Mouse (Mus musculus) forebrain, embryonic 11.5 days (tissue): Measurements from ENCODE around the gene Ttc5. TPM values are rescaled to one million over a fixed set of nuclear protein-coding genes. Genes with fewer than 3 reads are reported as not detected.

Source experiments
- ATAC-seq: fragments of 200-750 bp; cut with Nextera tagmentation; replicated peaks from 2 replicates; pipeline ENCODE4 v1.8.0; 2017; ENCODE audit warnings: moderate TSS enrichment; ENCODE audit not compliant: low FRiP score
- DNase-seq: peaks from one replicate; pipeline ENCODE4 v3.0.0-alpha.2; 2017; ENCODE audit warnings: low spot score
- H3K27ac ChIP-seq: fragments of 300-500 bp; sonication (generic); 2 replicates; pipeline ENCODE4 v1.5.1; 2014; ENCODE audit warnings: low read depth, low read length
- H3K27me3 ChIP-seq: fragments of 300-500 bp; sonication (generic); 2 replicates; pipeline ENCODE4 v1.6.1; 2014; ENCODE audit warnings: mild to moderate bottlenecking, low read length, mixed read lengths; ENCODE audit not compliant: control insufficient read depth, insufficient read depth
- H3K36me3 ChIP-seq: fragments of 300-500 bp; sonication (generic); 2 replicates; pipeline ENCODE4 v1.6.1; 2014; ENCODE audit warnings: mild to moderate bottlenecking, low read length, moderate library complexity, mixed read lengths; ENCODE audit not compliant: control insufficient read depth, insufficient read depth
- H3K4me1 ChIP-seq: fragments of 300-500 bp; sonication (generic); replicated peaks from 2 replicates; pipeline ENCODE4 v1.6.1; 2014; ENCODE audit warnings: low read length, mixed read lengths; ENCODE audit not compliant: control insufficient read depth, insufficient read depth
- H3K4me2 ChIP-seq: fragments of 300-500 bp; sonication (generic); 2 replicates; pipeline ENCODE4 v1.6.1; 2014; ENCODE audit warnings: low read depth, mild to moderate bottlenecking, low read length, moderate library complexity, mixed read lengths; ENCODE audit not compliant: severe bottlenecking
- H3K4me3 ChIP-seq: fragments of 300-500 bp; sonication (generic); 2 replicates; pipeline ENCODE4 v1.5.1; 2014; ENCODE audit warnings: low read depth, low read length
- H3K9ac ChIP-seq: fragments of 300-500 bp; sonication (generic); 2 replicates; pipeline ENCODE4 v1.6.1; 2014; ENCODE audit warnings: low read length
- H3K9me3 ChIP-seq: fragments of 300-500 bp; sonication (generic); 2 replicates; pipeline ENCODE4 v1.6.1; 2016; ENCODE audit warnings: low read length, mixed read lengths; ENCODE audit not compliant: control insufficient read depth
- WGBS: fragments of 180-500 bp; shearing (Covaris S2); extraction: QIAGEN DNeasy Blood & Tissue Kit; methylation state at CpG from one replicate; pipeline ENCODE4 v1.1.7; 2014; 5-methylcytosine and 5-hydroxymethylcytosine counted together
- polyA plus RNA-seq: library from polyadenylated mRNA; unstranded; fragments of >200 nt; fragmentation: Nextera tagmentation; extraction: Ambion mirVana; gene quantifications from 2 replicates; pipeline ENCODE4 v1.2.1, GENCODE M21; 2014

Ttc5 gene
- polyA plus RNA-seq, result 101 and 109 TPM in 2 replicates

- peak; percentile 95 for DNase-seq
- peak; percentile 92 for ATAC-seq
- Histone ChIP-seq H3K36me3 (peaks cover 7% of the 10 kb centered on the region; the same call in 1 of the 2 replicates), H3K4me3 (peak within 1 kb of the TSS; percentile 70), H3K27ac (no peak within 1 kb of the TSS), H3K27me3 (no peaks in the 10 kb centered on the region), H3K4me1 (no peaks in the 10 kb centered on the region), H3K9me3 (no peaks in the 10 kb centered on the region), H3K9ac (peak within 1 kb of the TSS; percentile 85), H3K4me2 (peak within 1 kb of the TSS; percentile 53)
- WGBS, result under 1% methylated on average over 21 of the region's 21 CpGs
These were observed at the start of gene Ttc5 for GRCm38 (mm10) chr14:50785251-50785637. Gene Ttc5, minus strand, starts transcription at chr14:50785519.

DNA sequence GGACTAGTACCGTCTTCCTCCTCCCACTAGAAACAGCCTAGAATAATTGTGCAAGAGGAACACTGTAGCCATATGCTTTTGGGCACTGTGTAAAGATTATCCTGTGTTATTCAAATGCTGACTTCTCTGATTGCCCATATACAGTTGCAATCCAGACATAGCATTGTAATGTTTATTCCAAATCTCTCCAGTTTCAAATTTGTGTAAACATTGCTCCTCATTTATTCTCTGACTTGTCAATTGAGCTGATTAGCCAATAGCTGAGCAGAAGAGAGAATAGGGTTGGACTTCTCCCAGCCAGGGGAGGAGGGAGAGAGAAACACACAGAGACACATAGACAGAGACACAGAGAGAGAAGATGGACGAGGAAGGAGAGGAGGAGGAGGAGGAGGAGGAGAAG lies 49.1 kb upstream of the Ttc5 start:
- H3K4me2 ChIP-seq, result no peak overlapping the region
- H3K36me3 ChIP-seq, result no peaks in the 10 kb centered on the region
- no peaks in the 10 kb centered on the region for H3K27me3 ChIP-seq
- no peak overlapping the region for H3K9ac ChIP-seq
- no peak overlapping the region for H3K27ac ChIP-seq
- H3K9me3 ChIP-seq, result no peaks in the 10 kb centered on the region
- no peaks in the 10 kb centered on the region for H3K4me1 ChIP-seq
- no peak for ATAC-seq
- WGBS, result 77% methylated on average over 2 of the region's 2 CpGs
- H3K4me3 ChIP-seq, result no peak overlapping the region
- DNase-seq, result no peak

DNA sequence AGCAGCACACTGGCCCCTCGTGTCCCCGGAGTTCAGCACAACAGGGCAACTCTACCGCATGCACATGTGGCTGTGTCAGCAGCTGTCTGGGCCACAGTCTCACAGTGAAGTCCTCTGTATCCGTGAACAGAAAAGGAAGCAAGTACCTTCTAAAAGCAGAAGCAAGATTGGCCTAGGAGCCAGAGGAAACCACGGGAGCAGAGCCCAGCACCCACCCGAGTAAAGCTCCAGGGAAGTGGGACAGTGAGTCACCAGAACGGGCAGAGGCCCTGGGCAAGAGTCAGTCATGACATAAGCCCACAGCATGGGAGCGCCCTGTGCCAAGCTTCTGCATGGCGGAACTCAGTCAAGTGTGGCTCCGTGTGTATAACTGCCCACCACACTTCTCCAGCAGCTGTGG lies 48.6 kb upstream of the Ttc5 start:
- no peak for DNase-seq
- Histone ChIP-seq H3K9me3 (no peaks in the 10 kb centered on the region), H3K4me2 (no peak overlapping the region), H3K36me3 (no peaks in the 10 kb centered on the region), H3K4me3 (no peak overlapping the region), H3K4me1 (no peaks in the 10 kb centered on the region), H3K27ac (no peak overlapping the region), H3K27me3 (no peaks in the 10 kb centered on the region), H3K9ac (no peak overlapping the region)
- WGBS, result 89% methylated on average over 10 of the region's 10 CpGs
- no peak for ATAC-seq

DNA sequence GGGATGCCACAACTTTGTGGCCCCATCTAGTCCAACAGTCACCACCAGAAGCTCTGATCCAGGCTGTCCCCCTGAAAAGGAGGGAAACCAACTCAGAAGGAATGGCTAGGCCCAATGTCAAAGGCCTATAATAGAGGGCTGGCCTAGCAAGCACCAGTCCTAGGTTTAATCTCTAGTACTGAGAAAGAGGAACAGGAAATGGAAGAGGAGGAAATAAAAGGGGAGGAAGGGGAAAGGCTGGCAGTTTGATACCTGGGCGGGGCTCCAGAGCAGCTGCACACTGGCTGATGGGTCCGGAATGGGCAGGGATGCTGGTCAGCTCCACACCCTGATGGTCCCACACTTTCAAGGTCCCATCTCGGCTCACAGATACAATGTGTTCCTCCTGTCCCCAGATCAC lies 44.6 kb upstream of the Ttc5 start:
- H3K9me3 ChIP-seq, result no peaks in the 10 kb centered on the region
- no peak overlapping the region for H3K27ac ChIP-seq
- no peak overlapping the region for H3K4me3 ChIP-seq
- no peaks in the 10 kb centered on the region for H3K36me3 ChIP-seq
- no peak overlapping the region for H3K9ac ChIP-seq
- H3K4me2 ChIP-seq, result no peak overlapping the region
- H3K4me1 ChIP-seq, result no peaks in the 10 kb centered on the region
- no peaks in the 10 kb centered on the region for H3K27me3 ChIP-seq
- ATAC-seq (no peak), DNase-seq (no peak)
- WGBS, result 89% methylated on average over 3 of the region's 3 CpGs

DNA sequence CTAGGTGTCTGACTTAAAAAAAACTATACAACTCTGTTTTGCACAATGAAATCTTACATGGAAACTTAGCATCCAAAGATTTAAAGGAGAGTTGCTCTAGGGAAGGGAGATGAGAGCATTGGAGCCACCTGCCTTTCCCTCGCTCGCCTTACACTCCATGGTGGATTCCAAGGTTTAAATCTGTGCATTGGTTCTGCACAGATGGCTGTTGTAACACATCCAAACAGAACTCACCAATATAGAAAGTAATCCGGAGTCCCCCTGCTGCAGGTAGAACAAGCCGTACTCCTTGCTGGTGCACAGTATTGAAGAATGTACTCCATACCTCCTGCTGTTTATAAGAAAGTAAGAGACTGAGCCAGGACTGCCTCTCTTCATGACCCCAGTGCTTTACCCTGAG lies 41.3 kb upstream of the Ttc5 start:
- 91% methylated on average over 4 of the region's 4 CpGs for WGBS
- Histone ChIP-seq H3K9me3 (no peaks in the 10 kb centered on the region), H3K36me3 (no peaks in the 10 kb centered on the region; the same call in 1 of the 2 replicates), H3K4me2 (no peak overlapping the region), H3K4me1 (no peaks in the 10 kb centered on the region), H3K9ac (no peak overlapping the region), H3K4me3 (no peak overlapping the region), H3K27ac (no peak overlapping the region), H3K27me3 (no peaks in the 10 kb centered on the region)
- ATAC-seq, result no peak
- DNase-seq, result no peak

DNA sequence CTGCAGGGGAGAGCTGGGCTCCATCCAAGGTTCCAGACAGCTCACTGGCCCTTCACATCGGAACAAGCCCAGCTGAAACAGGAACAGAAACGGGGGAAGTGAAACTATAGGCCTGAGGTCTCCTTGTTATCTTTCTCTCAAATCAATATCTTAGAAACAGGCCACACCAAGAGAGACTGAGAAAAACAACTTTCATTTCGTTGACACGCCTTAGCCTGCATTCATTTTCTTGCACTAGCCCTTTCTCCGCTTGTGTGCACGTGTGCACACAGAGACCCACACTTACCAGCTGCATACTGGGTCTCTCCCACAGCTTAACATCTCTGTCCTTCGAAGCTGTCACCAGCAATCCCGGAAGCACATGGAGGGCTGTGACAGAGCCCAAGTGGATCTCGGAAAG lies 38.9 kb upstream of the Ttc5 start:
- no peaks in the 10 kb centered on the region for H3K4me1 ChIP-seq
- H3K4me3 ChIP-seq, result no peak overlapping the region
- WGBS, result 89% methylated on average over 9 of the region's 9 CpGs
- H3K9ac ChIP-seq, result no peak overlapping the region
- DNase-seq (no peak), ATAC-seq (no peak)
- H3K9me3 ChIP-seq, result no peaks in the 10 kb centered on the region
- no peaks in the 10 kb centered on the region for H3K27me3 ChIP-seq
- no peak overlapping the region for H3K4me2 ChIP-seq
- no peak overlapping the region for H3K27ac ChIP-seq
- H3K36me3 ChIP-seq, result no peaks in the 10 kb centered on the region; the same call in 1 of the 2 replicates

DNA sequence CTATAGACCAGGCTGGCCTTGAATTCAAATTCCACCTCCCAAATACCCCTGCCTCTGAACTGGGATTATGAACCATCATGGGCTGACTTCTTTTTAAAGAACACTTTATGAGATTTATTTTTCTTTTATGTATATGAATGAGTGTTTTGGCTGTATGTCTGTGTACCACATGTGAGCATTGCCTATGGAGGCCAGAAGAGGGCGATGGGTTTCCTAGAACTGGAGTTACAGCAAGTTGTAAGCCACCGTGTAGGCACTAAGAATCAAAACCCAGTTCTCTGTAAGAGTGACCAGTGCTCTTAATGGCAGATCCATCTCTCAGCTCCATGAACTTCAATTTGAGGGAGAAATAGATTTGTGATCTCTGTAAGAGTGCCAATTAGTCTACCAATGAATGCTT lies 37.9 kb upstream of the Ttc5 start:
- Histone ChIP-seq H3K27me3 (no peaks in the 10 kb centered on the region), H3K36me3 (no peaks in the 10 kb centered on the region; the same call in 1 of the 2 replicates), H3K4me1 (no peaks in the 10 kb centered on the region), H3K4me3 (no peak overlapping the region), H3K9me3 (no peaks in the 10 kb centered on the region), H3K4me2 (no peak overlapping the region), H3K9ac (no peak overlapping the region), H3K27ac (no peak overlapping the region)
- DNase-seq (no peak), ATAC-seq (no peak)
- WGBS, result 87% methylated on average over 2 of the region's 2 CpGs

DNA sequence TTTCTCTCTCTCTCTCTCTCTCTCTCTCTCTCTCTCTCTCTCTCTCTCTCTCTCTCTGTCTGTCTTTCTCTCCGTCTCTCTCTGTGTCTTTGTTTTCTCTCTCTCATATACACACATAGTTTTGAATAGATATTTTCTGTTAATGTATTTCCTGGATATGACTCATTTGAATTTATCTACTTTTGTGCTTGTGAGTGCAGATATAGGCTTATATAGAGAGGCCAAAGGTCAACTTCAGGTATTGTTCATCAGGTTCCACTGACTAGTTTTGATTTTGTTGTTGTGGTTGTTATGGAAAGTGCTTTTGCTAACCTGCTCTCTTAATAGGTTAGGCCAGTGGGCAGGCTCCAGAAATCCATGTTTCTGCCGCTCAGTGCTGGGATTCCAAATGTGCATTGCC lies 27.7 kb upstream of the Ttc5 start:
- Histone ChIP-seq H3K4me1 (no peaks in the 10 kb centered on the region), H3K9ac (no peak overlapping the region), H3K27me3 (no peaks in the 10 kb centered on the region), H3K36me3 (peaks cover 4% of the 10 kb centered on the region), H3K4me2 (no peak overlapping the region), H3K4me3 (no peak overlapping the region), H3K9me3 (no peaks in the 10 kb centered on the region), H3K27ac (no peak overlapping the region)
- ATAC-seq (no peak), DNase-seq (no peak)
- 89% methylated on average over 2 of the region's 2 CpGs for WGBS

DNA sequence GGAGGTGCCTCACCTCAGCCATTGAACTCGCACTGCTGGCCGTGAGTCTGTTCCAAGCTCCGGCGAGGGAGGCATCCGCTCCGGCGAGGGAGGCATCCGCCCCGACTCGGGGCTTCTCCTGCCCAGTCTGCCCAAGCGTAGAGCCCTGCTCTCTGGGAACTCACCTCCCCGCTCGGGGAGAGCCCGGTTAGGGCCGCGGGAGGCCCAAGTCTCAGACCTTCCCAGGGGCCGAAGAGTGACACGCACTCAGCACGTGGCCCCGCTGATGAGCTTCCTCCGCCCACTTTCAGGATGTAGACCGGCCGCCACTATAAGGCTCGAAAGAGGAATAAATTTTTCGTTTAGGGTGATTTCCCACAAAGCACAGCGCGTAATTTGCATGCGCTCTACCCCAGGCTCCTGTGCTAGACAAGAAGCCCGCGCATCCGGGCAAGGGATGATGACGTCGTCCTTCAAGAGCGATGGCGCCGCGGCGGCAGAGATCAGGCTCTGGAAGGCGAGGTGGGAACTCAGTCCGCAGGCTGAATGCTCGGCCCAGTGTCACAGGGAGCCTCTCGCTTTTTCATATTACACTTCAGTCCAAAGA lies 22.3 kb upstream of the Ttc5 start, which contains the start of the genes Ccnb1ip1 and Parp2:
TSS of gene Ccnb1ip1 (minus strand) at position 246 of the 586 bp plus-strand sequence.
TSS of gene Parp2 (plus strand) at position 355 of the 586 bp plus-strand sequence.
- peak within 1 kb of the TSS; percentile 59 for H3K4me2 ChIP-seq
- peak; percentile 95 for DNase-seq
- WGBS, result under 1% methylated on average over 42 of the region's 42 CpGs
- H3K9me3 ChIP-seq, result no peaks in the 10 kb centered on the region
- H3K4me1 ChIP-seq, result no peaks in the 10 kb centered on the region
- ATAC-seq, result peak; percentile 97
- H3K4me3 ChIP-seq, result peak within 1 kb of the TSS; percentile 50
- H3K9ac ChIP-seq, result peak within 1 kb of the TSS; percentile 77
- H3K27ac ChIP-seq, result peak within 1 kb of the TSS; percentile 84
- H3K36me3 ChIP-seq, result no peaks in the 10 kb centered on the region; the same call in 1 of the 2 replicates
- no peaks in the 10 kb centered on the region for H3K27me3 ChIP-seq
